Mouse (Mus musculus) C2C12 (cell line): ENCODE results near the gene Serpine2.

Experiments
- CEBPB ChIP-seq: IDR thresholded peaks from one replicate; pipeline ENCODE4 v1.6.1; 2011; ENCODE audit warnings: low read depth, mild to moderate bottlenecking, control low read depth, moderate library complexity
- CTCF ChIP-seq: IDR thresholded peaks from one replicate; pipeline ENCODE4 v1.5.1; 2011; ENCODE audit not compliant: control insufficient read depth, insufficient read depth, insufficient read length
- FOSL1 ChIP-seq: IDR thresholded peaks from one replicate; pipeline ENCODE4 v1.8.0; 2011; ENCODE audit warnings: mild to moderate bottlenecking, low read length; ENCODE audit not compliant: poor library complexity, insufficient read depth, severe bottlenecking
- MAX ChIP-seq: IDR thresholded peaks from one replicate; pipeline ENCODE4 v1.6.1; 2011; ENCODE audit warnings: mild to moderate bottlenecking, control low read depth
- MYOD1 ChIP-seq: IDR thresholded peaks from one replicate; pipeline ENCODE4 v1.6.1; 2011; ENCODE audit warnings: low read depth; ENCODE audit not compliant: control insufficient read depth, insufficient read length
- MYOG ChIP-seq: IDR thresholded peaks from one replicate; pipeline ENCODE4 v1.6.1; 2011; ENCODE audit not compliant: control insufficient read depth, insufficient read length; ENCODE audit errors: extremely low read depth
- USF1 ChIP-seq: IDR thresholded peaks from one replicate; pipeline ENCODE4 v1.6.1; 2011; ENCODE audit warnings: low read depth, mild to moderate bottlenecking, control low read depth, moderate library complexity

DNA sequence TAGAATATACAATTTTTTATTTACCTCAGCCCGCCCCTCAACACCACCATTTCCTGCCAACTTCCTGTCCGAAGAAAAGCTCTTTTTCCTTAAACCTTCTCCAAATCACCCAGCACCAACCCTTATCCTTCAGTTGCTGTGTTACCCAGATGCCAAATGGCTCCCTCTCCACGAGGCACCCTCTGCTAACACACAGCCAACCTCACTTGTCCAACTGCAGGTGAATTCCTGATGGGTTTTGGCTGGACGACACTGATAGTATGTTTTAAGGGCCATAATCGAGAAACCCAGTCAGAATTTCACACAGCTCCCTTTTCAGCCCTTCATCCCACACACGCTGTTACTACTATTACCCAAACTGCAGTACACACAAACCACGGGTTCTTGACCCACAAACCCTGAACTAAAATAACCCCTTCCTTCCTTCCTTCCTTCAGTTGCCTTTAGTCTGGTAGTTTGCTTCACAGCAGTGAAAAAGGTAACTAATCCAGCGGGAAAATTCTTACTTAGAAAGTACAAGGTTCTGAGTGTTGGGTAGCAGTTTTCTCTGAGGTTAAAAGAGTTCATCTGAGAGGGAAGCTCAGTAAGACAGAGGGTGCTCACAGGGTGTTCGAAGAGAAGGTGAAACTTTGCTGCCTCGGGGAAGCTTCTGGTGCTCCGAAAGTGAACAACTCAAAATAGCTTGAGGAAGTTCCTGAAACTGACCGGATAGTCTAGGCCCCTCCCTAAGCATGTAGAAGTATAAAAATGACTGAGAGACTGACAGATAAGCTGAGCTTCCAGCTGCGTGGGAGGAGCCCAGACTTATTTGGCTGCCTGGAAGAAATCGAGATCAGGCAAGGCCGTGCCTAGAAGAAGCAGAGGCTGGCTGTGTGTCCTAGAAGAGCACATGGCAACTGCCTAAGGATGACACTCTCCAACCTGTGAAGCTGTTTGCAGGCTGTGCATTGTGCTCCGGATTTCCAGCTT, 98.4 kb downstream of the Serpine2 start:
- TF ChIP-seq CTCF (no peak), MAX (no peak), USF1 (no peak), MYOD1 (no peak), MYOG (no peak), FOSL1 (no peak), CEBPB (no peak)
